Mouse (Mus musculus): ENCODE data around the gene Rps6ka5.

The Rps6ka5 gene

GRCm38 (mm10) chr12:100594700-100595099 is 132.1 kb downstream of the Rps6ka5 start:
- DNase-seq (ENCODE audit: low read depth): peak; percentile 35

GRCm38 (mm10) chr12:100586601-100587000 is 140.2 kb downstream of the Rps6ka5 start:
- DNase-seq (ENCODE audit: low read depth): no peak

GRCm38 (mm10) chr12:100579221-100579620 is 147.6 kb downstream of the Rps6ka5 start:
- no peak for DNase-seq (ENCODE audit: low read depth)

GRCm38 (mm10) chr12:100578291-100578690 is 148.5 kb downstream of the Rps6ka5 start:
- peak; percentile 35 for DNase-seq (ENCODE audit: low read depth)

- DNase-seq (ENCODE audit: low read depth): no peak
Measured at GRCm38 (mm10) chr12:100575739-100576138, 151.0 kb downstream of the Rps6ka5 start.

GRCm38 (mm10) chr12:100570522-100571072 is 156.2 kb downstream of the Rps6ka5 start:
- no peak for DNase-seq (ENCODE audit: low read depth)

- no peak for DNase-seq (ENCODE audit: low read depth)
Measured at GRCm38 (mm10) chr12:100568831-100569230, 158.0 kb downstream of the Rps6ka5 start.

- DNase-seq (ENCODE audit: low read depth): no peak
Measured at GRCm38 (mm10) chr12:100568105-100568504, 158.7 kb downstream of the Rps6ka5 start.

GRCm38 (mm10) chr12:100567627-100568026 is 159.2 kb downstream of the Rps6ka5 start:
- DNase-seq (ENCODE audit: low read depth): no peak

- no peak for DNase-seq (ENCODE audit: low read depth)
Measured at GRCm38 (mm10) chr12:100553675-100554074, 173.1 kb downstream of the Rps6ka5 start.

- DNase-seq (ENCODE audit: low read depth): no peak
Measured at GRCm38 (mm10) chr12:100551972-100552371, 174.8 kb downstream of the Rps6ka5 start.

GRCm38 (mm10) chr12:100544194-100544567 is 182.6 kb downstream of the Rps6ka5 start:
- DNase-seq (ENCODE audit: low read depth): no peak

GRCm38 (mm10) chr12:100543437-100544193 is 183.2 kb downstream of the Rps6ka5 start:
- no peak for DNase-seq (ENCODE audit: low read depth)

- DNase-seq (ENCODE audit: low read depth): no peak
Measured at GRCm38 (mm10) chr12:100542494-100542893, 184.3 kb downstream of the Rps6ka5 start.

- no peak for DNase-seq (ENCODE audit: low read depth)
Measured at GRCm38 (mm10) chr12:100542076-100542475, 184.7 kb downstream of the Rps6ka5 start.

GRCm38 (mm10) chr12:100539158-100539714 is 187.5 kb downstream of the Rps6ka5 start:
- DNase-seq (ENCODE audit: low read depth): no peak

GRCm38 (mm10) chr12:100538445-100539157 is 188.2 kb downstream of the Rps6ka5 start:
- no peak for DNase-seq (ENCODE audit: low read depth)

- no peak for DNase-seq (ENCODE audit: low read depth)
Measured at GRCm38 (mm10) chr12:100537091-100537490, 189.7 kb downstream of the Rps6ka5 start.

- DNase-seq (ENCODE audit: low read depth): no peak
Measured at GRCm38 (mm10) chr12:100535028-100535427, 191.8 kb downstream of the Rps6ka5 start.

- no peak for DNase-seq (ENCODE audit: low read depth)
Measured at GRCm38 (mm10) chr12:100534028-100534427, 192.8 kb downstream of the Rps6ka5 start.

- no peak for DNase-seq (ENCODE audit: low read depth)
Measured at GRCm38 (mm10) chr12:100533209-100533608, 193.6 kb downstream of the Rps6ka5 start.

GRCm38 (mm10) chr12:100531740-100532139 is 195.0 kb downstream of the Rps6ka5 start:
- DNase-seq (ENCODE audit: low read depth): no peak

- DNase-seq (ENCODE audit: low read depth): no peak
Measured at GRCm38 (mm10) chr12:100530871-100531270, 195.9 kb downstream of the Rps6ka5 start.
